Mouse (Mus musculus) megakaryocyte, embryonic 14.5 days (primary cell): Measurements from ENCODE around the gene Hyal1.

Source experiments
- FLI1 ChIP-seq: IDR thresholded peaks from 2 replicates; pipeline ENCODE4 v1.6.1; 2012; ENCODE audit warnings: low read length, inconsistent platforms, mixed read lengths
- GATA1 ChIP-seq: IDR thresholded peaks from 3 replicates; pipeline ENCODE4 v1.6.1; 2012; ENCODE audit warnings: mixed read lengths, low read length, inconsistent platforms, borderline replicate concordance

GRCm38 (mm10) chr9:107594281-107595062 lies 17.7 kb downstream of the Hyal1 start:
- no peak for TF ChIP-seq GATA1
- TF ChIP-seq FLI1, result no peak
